Mouse (Mus musculus) myocyte (in vitro differentiated cells): ENCODE measurements around the gene Abca13.

Experiments used
- CEBPB ChIP-seq: IDR thresholded peaks from 2 replicates; pipeline ENCODE4 v1.6.1; 2011; ENCODE audit warnings: mild to moderate bottlenecking, moderate library complexity; ENCODE audit not compliant: poor library complexity, insufficient read depth, severe bottlenecking
- E2F4 ChIP-seq: IDR thresholded peaks from one replicate; pipeline ENCODE4 v1.6.1; 2011; ENCODE audit warnings: mild to moderate bottlenecking, control low read depth, moderate library complexity; ENCODE audit not compliant: insufficient read depth
- MAX ChIP-seq: IDR thresholded peaks from one replicate; pipeline ENCODE4 v1.6.1; 2011; ENCODE audit warnings: low read depth, mild to moderate bottlenecking, control low read depth
- MYOD1 ChIP-seq, 3 experiments: IDR thresholded peaks; one replicate each; pipeline ENCODE4 v1.6.1; 2011; ENCODE audit warnings: control low read depth in 2 of 3, low read depth in 2 of 3, mild to moderate bottlenecking in 2 of 3, moderate library complexity in 1 of 3; ENCODE audit not compliant: insufficient read length in 2 of 3, control insufficient read depth in 1 of 3
- MYOG ChIP-seq, 3 experiments: IDR thresholded peaks; one replicate each; pipeline ENCODE4 v1.6.1; 2011; ENCODE audit warnings: control low read depth in 2 of 3, low read depth in 2 of 3, mild to moderate bottlenecking in 2 of 3; ENCODE audit not compliant: insufficient read length in 2 of 3, control insufficient read depth in 1 of 3, insufficient read depth in 1 of 3
- POLR2A ChIP-seq: IDR thresholded peaks from one replicate; pipeline ENCODE4 v1.6.1; 2011; ENCODE audit warnings: low read depth, mild to moderate bottlenecking, control low read depth, moderate library complexity; ENCODE audit not compliant: insufficient read length
- POLR2AphosphoS2 ChIP-seq: IDR thresholded peaks from one replicate; pipeline ENCODE4 v1.6.1; 2011; ENCODE audit warnings: low read depth, control low read depth; ENCODE audit not compliant: insufficient read length
- REST ChIP-seq: IDR thresholded peaks from one replicate; pipeline ENCODE4 v1.6.1; 2011; ENCODE audit warnings: mild to moderate bottlenecking, control low read depth, moderate library complexity; ENCODE audit not compliant: insufficient read depth, insufficient read length
- SRF ChIP-seq: IDR thresholded peaks from one replicate; pipeline ENCODE4 v1.6.1; 2011; ENCODE audit warnings: low read depth; ENCODE audit not compliant: control insufficient read depth, insufficient read length
- TCF12 ChIP-seq: IDR thresholded peaks from one replicate; pipeline ENCODE4 v1.6.1; 2011; ENCODE audit warnings: mild to moderate bottlenecking, control low read depth; ENCODE audit not compliant: poor library complexity, insufficient read depth, severe bottlenecking
- TCF3 ChIP-seq: IDR thresholded peaks from one replicate; pipeline ENCODE4 v1.6.1; 2011; ENCODE audit warnings: low read depth, control low read depth; ENCODE audit not compliant: insufficient read length
- USF1 ChIP-seq: IDR thresholded peaks from one replicate; pipeline ENCODE4 v1.6.1; 2011; ENCODE audit warnings: low read depth, mild to moderate bottlenecking, control low read depth, moderate library complexity

- TF ChIP-seq POLR2AphosphoS2 (no peak), POLR2A (no peak), MYOD1 (IDR thresholded peaks at IDR 0.05; ENCODE audit: control insufficient read depth in 1 of 3, insufficient read length in 2 of 3, low read depth in 2 of 3) (no peak), TCF12 (no peak), USF1 (no peak), MAX (no peak), MYOG (IDR thresholded peaks at IDR 0.05; ENCODE audit: control insufficient read depth in 1 of 3, insufficient read depth in 1 of 3, insufficient read length in 2 of 3, low read depth in 2 of 3) (no peak), E2F4 (no peak), CEBPB (no peak), REST (no peak), TCF3 (no peak), SRF (no peak)
These were observed 19.0 kb downstream of the Abca13 start for GRCm38 (mm10) chr11:9210707-9211106.
